Mouse (Mus musculus) gastrocnemius, postnatal 14 days (tissue): ENCODE data around the gene Gsta1. TPM values are rescaled to one million over a fixed set of nuclear protein-coding genes. Genes with fewer than 3 reads are reported as not detected.
"Not testable (repeated sequence)": the region's sequence is repeated elsewhere in the genome, so short reads cannot be mapped to it uniquely, and the experiment has no call there.

Experiments used
- DNase-seq: peaks from one replicate; pipeline ENCODE4 v3.0.0; 2021; ENCODE audit warnings: mixed read lengths
- intact Hi-C: fragments of 180-260 bp; cut with DNase I; formaldehyde crosslinking; loops from one replicate; pipeline ENCODE4 v1.15.1; 2025; ENCODE audit warnings: low total_unique reads
- long read RNA-seq, 2 experiments: library from polyadenylated mRNA; stranded (forward); transcript quantifications; one replicate each; pipeline ENCODE4 v2.0.0; 2021
- total RNA-seq, 2 experiments: library from RNA; stranded (reverse); gene quantifications; 2 replicates each; pipeline ENCODE4 v1.2.3; 2021

Gene Gsta1
- not detected for total RNA-seq
- long read RNA-seq, experiment 1, result 0 reads
- long read RNA-seq, experiment 2, result 0 reads

- intact Hi-C loops, DNase-seq: not testable (repeated sequence)
Measured at GRCm38 (mm10) chr9:78230461-78230860, at the start of gene Gsta1. Gene Gsta1, plus strand, starts transcription at chr9:78230656.

GRCm38 (mm10) chr9:78182474-78182873 lies 48.0 kb upstream of the Gsta1 start, which contains the start of gene Gsta4:
Gene Gsta4, plus strand, starts transcription at chr9:78182774.
- intact Hi-C loops, DNase-seq: not testable (repeated sequence)

- DNase-seq, result no peak
- intact Hi-C loops, result no loop called here
Measured at GRCm38 (mm10) chr9:78185686-78186085, 44.8 kb upstream of the Gsta1 start.

- no peak for DNase-seq
- intact Hi-C loops, result no loop called here
Measured at GRCm38 (mm10) chr9:78188910-78189309, 41.5 kb upstream of the Gsta1 start.

- no peak for DNase-seq
- intact Hi-C loops, result no loop called here
Measured at GRCm38 (mm10) chr9:78190651-78191634, 39.5 kb upstream of the Gsta1 start.

GRCm38 (mm10) chr9:78191736-78192135 lies 38.7 kb upstream of the Gsta1 start:
- DNase-seq, result peak; percentile 45
- intact Hi-C loops, result no loop called here

- intact Hi-C loops, result no loop called here
Measured at GRCm38 (mm10) chr9:78193902-78194597, 36.4 kb upstream of the Gsta1 start.

GRCm38 (mm10) chr9:78195034-78195433 lies 35.4 kb upstream of the Gsta1 start:
- intact Hi-C loops, result no loop called here
- no peak for DNase-seq

More at GRCm38 (mm10) chr9:78193902-78194597, 36.4 kb upstream of the Gsta1 start:
- DNase-seq, result peak; percentile 29

GRCm38 (mm10) chr9:78197801-78198200 lies 32.7 kb upstream of the Gsta1 start:
- DNase-seq, result no peak
- intact Hi-C loops, result no loop called here

GRCm38 (mm10) chr9:78204194-78204593 lies 26.3 kb upstream of the Gsta1 start:
- intact Hi-C loops, result no loop called here
- DNase-seq, result no peak

GRCm38 (mm10) chr9:78208956-78209355 lies 21.5 kb upstream of the Gsta1 start:
- intact Hi-C loops, result no loop called here
- no peak for DNase-seq

- DNase-seq, result no peak
- intact Hi-C loops, result no loop called here
Measured at GRCm38 (mm10) chr9:78210079-78210478, 20.4 kb upstream of the Gsta1 start.

- intact Hi-C loops, result no loop called here
- DNase-seq, result no peak
Measured at GRCm38 (mm10) chr9:78210821-78211220, 19.6 kb upstream of the Gsta1 start.

GRCm38 (mm10) chr9:78211521-78211920 lies 18.9 kb upstream of the Gsta1 start:
- intact Hi-C loops, result no loop called here
- no peak for DNase-seq

GRCm38 (mm10) chr9:78212341-78213049 lies 18.0 kb upstream of the Gsta1 start:
- DNase-seq, result no peak
- intact Hi-C loops, result no loop called here

- no peak for DNase-seq
- intact Hi-C loops, result no loop called here
Measured at GRCm38 (mm10) chr9:78217074-78217473, 13.4 kb upstream of the Gsta1 start.

GRCm38 (mm10) chr9:78222616-78223015 lies 7.8 kb upstream of the Gsta1 start:
- intact Hi-C loops, result no loop called here
- no peak for DNase-seq

GRCm38 (mm10) chr9:78223221-78223902 lies 7.1 kb upstream of the Gsta1 start:
- intact Hi-C loops, result no loop called here
- DNase-seq, result no peak

- no peak for DNase-seq
- intact Hi-C loops, result no loop called here
Measured at GRCm38 (mm10) chr9:78224418-78224817, 6.0 kb upstream of the Gsta1 start.
